Mouse (Mus musculus): ENCODE results near the gene Atrip.

- TF ChIP-seq POLR2A (IDR thresholded peaks at IDR 0.05; ENCODE audit: insufficient read depth, low read depth, low read length) (no peak), CTCF (IDR thresholded peaks at IDR 0.05; ENCODE audit: insufficient read depth, low read depth, low read length) (no peak)
These were observed 48.7 kb upstream of the Atrip start for GRCm38 (mm10) chr9:109122553-109123085.
